Mouse (Mus musculus): ENCODE data around the gene Osbpl11. TPM values are rescaled to one million over a fixed set of nuclear protein-coding genes. Genes with fewer than 3 reads are reported as not detected.
"Not testable (repeated sequence)": the region's sequence is repeated elsewhere in the genome, so short reads cannot be mapped to it uniquely, and the experiment has no call there.

The Osbpl11 gene
- polyA plus RNA-seq, 1 experiment from 2014 or later: 21.5 TPM

DNA sequence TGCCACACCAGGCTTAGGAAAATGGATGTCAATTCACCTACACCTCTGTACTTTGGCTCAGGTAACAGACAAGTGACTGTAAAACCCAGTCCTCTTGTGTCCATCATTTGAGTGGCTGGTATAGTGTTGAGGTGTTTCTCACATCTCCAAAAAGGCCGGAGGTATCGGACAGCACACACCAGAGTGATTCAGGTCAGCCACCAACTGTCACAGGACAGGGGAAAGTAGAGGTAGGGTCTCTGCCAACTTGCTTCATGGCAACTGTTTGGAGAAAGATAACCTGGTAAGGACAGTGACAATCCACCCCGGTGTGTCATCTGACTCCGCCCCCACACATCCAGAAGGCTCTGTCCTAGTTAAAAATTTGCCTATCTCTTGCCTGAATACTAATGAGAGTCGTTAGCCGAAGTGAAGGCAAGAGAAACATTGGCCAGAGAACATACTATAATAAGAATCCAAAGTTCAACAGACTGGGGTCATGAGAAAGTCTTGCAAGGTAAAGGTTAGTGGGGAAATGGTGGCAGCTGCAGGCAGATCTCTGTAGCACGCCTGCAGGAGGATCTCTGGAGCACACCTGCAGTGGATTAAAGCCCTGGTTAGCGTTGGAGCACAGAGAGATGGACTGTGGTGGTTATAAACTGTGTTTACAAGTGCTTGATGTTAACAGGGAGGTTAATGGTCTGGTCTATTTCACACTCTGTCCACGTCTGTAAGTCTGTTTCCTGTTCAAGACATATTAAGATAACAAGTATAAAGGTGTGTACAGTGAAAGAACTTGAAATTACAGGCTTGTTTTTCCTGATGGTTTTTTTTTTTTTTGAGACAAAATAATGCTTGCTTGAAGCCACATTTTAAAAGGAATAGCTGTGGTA lies 13.9 kb upstream of the Osbpl11 start:
- H3K27ac ChIP-seq (replicated peaks; ENCODE audit: low read depth, low read length): no peak overlapping the region
- no peaks in the 10 kb centered on the region for H3K9me3 ChIP-seq (ENCODE audit: control insufficient read depth, low read length)
- no peak overlapping the region for H3K9ac ChIP-seq (replicated peaks; ENCODE audit: low read length)
- H3K27me3 ChIP-seq (ENCODE audit: control insufficient read depth, insufficient read depth, low read length): no peaks in the 10 kb centered on the region
- H3K4me2 ChIP-seq (ENCODE audit: low read length): no peak overlapping the region
- H3K4me1 ChIP-seq (ENCODE audit: control insufficient read depth, insufficient read depth, low read length): no peaks in the 10 kb centered on the region
- no peak overlapping the region for H3K4me3 ChIP-seq (replicated peaks; ENCODE audit: low read depth, low read length)
- ATAC-seq (ENCODE audit: low FRiP score, low TSS enrichment): no peak
- 83% methylated on average over 9 of the region's 9 CpGs for WGBS
- H3K36me3 ChIP-seq (ENCODE audit: control insufficient read depth, insufficient read depth, low read length): no peaks in the 10 kb centered on the region
- DNase-seq: no peak

- Histone ChIP-seq H3K4me2 (ENCODE audit: low read length) (no peak overlapping the region), H3K4me1 (ENCODE audit: control insufficient read depth, insufficient read depth, low read length) (no peaks in the 10 kb centered on the region), H3K9ac (replicated peaks; ENCODE audit: low read length) (no peak overlapping the region), H3K36me3 (ENCODE audit: control insufficient read depth, insufficient read depth, low read length) (no peaks in the 10 kb centered on the region), H3K27ac (replicated peaks; ENCODE audit: low read depth, low read length) (no peak overlapping the region), H3K9me3 (ENCODE audit: control insufficient read depth, low read length) (no peaks in the 10 kb centered on the region), H3K27me3 (ENCODE audit: control insufficient read depth, insufficient read depth, low read length) (no peaks in the 10 kb centered on the region), H3K4me3 (replicated peaks; ENCODE audit: low read depth, low read length) (no peak overlapping the region)
- DNase-seq (peak; percentile 71), ATAC-seq (ENCODE audit: low FRiP score, low TSS enrichment) (no peak)
- WGBS: 60% methylated on average over 6 of the region's 6 CpGs
These were observed 13.1 kb upstream of the Osbpl11 start for GRCm38 (mm10) chr16:33171800-33172199.

GRCm38 (mm10) chr16:33173151-33173550 lies 11.7 kb upstream of the Osbpl11 start:
- peak; percentile 32 for DNase-seq
- Histone ChIP-seq H3K4me2 (ENCODE audit: low read length) (no peak overlapping the region), H3K27ac (replicated peaks; ENCODE audit: low read depth, low read length) (no peak overlapping the region), H3K9me3 (ENCODE audit: control insufficient read depth, low read length) (no peaks in the 10 kb centered on the region), H3K4me3 (replicated peaks; ENCODE audit: low read depth, low read length) (no peak overlapping the region), H3K9ac (replicated peaks; ENCODE audit: low read length) (no peak overlapping the region), H3K36me3 (ENCODE audit: control insufficient read depth, insufficient read depth, low read length) (no peaks in the 10 kb centered on the region), H3K27me3 (ENCODE audit: control insufficient read depth, insufficient read depth, low read length) (no peaks in the 10 kb centered on the region), H3K4me1 (ENCODE audit: control insufficient read depth, insufficient read depth, low read length) (no peaks in the 10 kb centered on the region)
- no peak for ATAC-seq (ENCODE audit: low FRiP score, low TSS enrichment)
- 69% methylated on average over 5 of the region's 5 CpGs for WGBS

DNA sequence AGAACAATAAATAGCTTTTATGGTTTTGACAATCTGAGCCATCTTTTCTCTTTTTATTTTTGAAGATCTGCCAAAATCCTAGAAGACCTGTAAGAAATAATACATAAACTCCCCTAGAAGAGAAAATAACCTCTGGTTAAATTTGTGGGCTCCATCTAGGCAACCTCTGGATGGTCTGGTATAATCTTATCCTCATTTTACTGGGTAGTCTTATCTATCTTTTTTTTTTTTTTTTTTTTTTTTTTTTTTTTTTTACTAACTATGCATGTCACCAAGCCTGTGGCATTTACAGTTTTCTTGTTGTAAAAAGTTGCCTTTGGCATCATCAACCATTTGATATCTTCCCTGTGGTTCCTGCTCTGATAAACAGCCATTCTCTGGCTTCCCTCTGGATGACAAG lies 10.2 kb upstream of the Osbpl11 start:
- Histone ChIP-seq H3K36me3 (ENCODE audit: control insufficient read depth, insufficient read depth, low read length) (no peaks in the 10 kb centered on the region), H3K4me2 (ENCODE audit: low read length) (no peak overlapping the region), H3K4me1 (ENCODE audit: control insufficient read depth, insufficient read depth, low read length) (no peaks in the 10 kb centered on the region), H3K9ac (replicated peaks; ENCODE audit: low read length) (no peak overlapping the region), H3K4me3 (replicated peaks; ENCODE audit: low read depth, low read length) (no peak overlapping the region), H3K9me3 (ENCODE audit: control insufficient read depth, low read length) (no peaks in the 10 kb centered on the region), H3K27ac (replicated peaks; ENCODE audit: low read depth, low read length) (no peak overlapping the region), H3K27me3 (ENCODE audit: control insufficient read depth, insufficient read depth, low read length) (no peaks in the 10 kb centered on the region)
- ATAC-seq (ENCODE audit: low FRiP score, low TSS enrichment) (no peak), DNase-seq (no peak)

DNA sequence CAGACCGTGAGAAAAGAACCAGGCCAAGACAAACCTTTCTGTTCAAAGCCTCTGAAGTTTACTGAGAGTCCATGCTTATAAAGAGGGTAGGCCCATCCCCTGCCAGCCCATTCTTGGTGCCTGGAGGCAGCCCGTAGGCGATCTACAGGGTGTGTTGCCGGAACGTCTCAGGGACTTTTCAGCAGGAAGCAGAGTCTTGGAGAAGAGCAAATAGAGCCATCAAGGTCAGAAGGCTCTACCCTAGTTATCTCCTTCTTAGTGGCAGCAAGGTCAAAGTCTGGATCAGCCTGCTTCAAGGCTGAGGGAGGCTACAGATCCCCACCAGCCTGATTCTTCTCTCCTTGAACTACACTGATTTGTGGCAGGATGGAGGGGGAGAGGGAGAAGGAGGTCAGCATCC lies 8.0 kb upstream of the Osbpl11 start:
- not testable (repeated sequence) for H3K4me3 ChIP-seq (replicated peaks; ENCODE audit: low read depth, low read length); H3K9ac ChIP-seq (replicated peaks; ENCODE audit: low read length); DNase-seq; H3K4me2 ChIP-seq (ENCODE audit: low read length); H3K27ac ChIP-seq (replicated peaks; ENCODE audit: low read depth, low read length); H3K27me3 ChIP-seq (ENCODE audit: control insufficient read depth, insufficient read depth, low read length); H3K36me3 ChIP-seq (ENCODE audit: control insufficient read depth, insufficient read depth, low read length); ATAC-seq (ENCODE audit: low FRiP score, low TSS enrichment); H3K4me1 ChIP-seq (ENCODE audit: control insufficient read depth, insufficient read depth, low read length); H3K9me3 ChIP-seq (ENCODE audit: control insufficient read depth, low read length)
- 82% methylated on average over 5 of the region's 5 CpGs for WGBS

- WGBS: 95% methylated on average over 4 of the region's 4 CpGs
- H3K4me1 ChIP-seq (ENCODE audit: control insufficient read depth, insufficient read depth, low read length): no peaks in the 10 kb centered on the region
- no peak overlapping the region for H3K4me2 ChIP-seq (ENCODE audit: low read length)
- no peak overlapping the region for H3K4me3 ChIP-seq (replicated peaks; ENCODE audit: low read depth, low read length)
- DNase-seq: no peak
- no peaks in the 10 kb centered on the region for H3K9me3 ChIP-seq (ENCODE audit: control insufficient read depth, low read length)
- no peak overlapping the region for H3K27ac ChIP-seq (replicated peaks; ENCODE audit: low read depth, low read length)
- H3K9ac ChIP-seq (replicated peaks; ENCODE audit: low read length): no peak overlapping the region
- no peak for ATAC-seq (ENCODE audit: low FRiP score, low TSS enrichment)
- H3K36me3 ChIP-seq (ENCODE audit: control insufficient read depth, insufficient read depth, low read length): no peaks in the 10 kb centered on the region
- H3K27me3 ChIP-seq (ENCODE audit: control insufficient read depth, insufficient read depth, low read length): no peaks in the 10 kb centered on the region
These were observed 7.1 kb upstream of the Osbpl11 start for GRCm38 (mm10) chr16:33177722-33178121.

GRCm38 (mm10) chr16:33178278-33179074 lies 6.4 kb upstream of the Osbpl11 start:
- 68% methylated on average over 17 of the region's 17 CpGs for WGBS
- Histone ChIP-seq H3K4me2 (ENCODE audit: low read length) (no peak overlapping the region), H3K27ac (replicated peaks; ENCODE audit: low read depth, low read length) (no peak overlapping the region), H3K9me3 (ENCODE audit: control insufficient read depth, low read length) (no peaks in the 10 kb centered on the region), H3K27me3 (ENCODE audit: control insufficient read depth, insufficient read depth, low read length) (no peaks in the 10 kb centered on the region), H3K36me3 (ENCODE audit: control insufficient read depth, insufficient read depth, low read length) (no peaks in the 10 kb centered on the region), H3K4me1 (ENCODE audit: control insufficient read depth, insufficient read depth, low read length) (no peaks in the 10 kb centered on the region), H3K9ac (replicated peaks; ENCODE audit: low read length) (no peak overlapping the region), H3K4me3 (replicated peaks; ENCODE audit: low read depth, low read length) (no peak overlapping the region)
- ATAC-seq (ENCODE audit: low FRiP score, low TSS enrichment) (no peak), DNase-seq (peak; percentile 20)

GRCm38 (mm10) chr16:33179222-33179621 lies 5.6 kb upstream of the Osbpl11 start:
- H3K27me3 ChIP-seq (ENCODE audit: control insufficient read depth, insufficient read depth, low read length); DNase-seq; H3K4me3 ChIP-seq (replicated peaks; ENCODE audit: low read depth, low read length); H3K27ac ChIP-seq (replicated peaks; ENCODE audit: low read depth, low read length); H3K4me2 ChIP-seq (ENCODE audit: low read length); H3K9me3 ChIP-seq (ENCODE audit: control insufficient read depth, low read length); H3K36me3 ChIP-seq (ENCODE audit: control insufficient read depth, insufficient read depth, low read length); ATAC-seq (ENCODE audit: low FRiP score, low TSS enrichment); H3K4me1 ChIP-seq (ENCODE audit: control insufficient read depth, insufficient read depth, low read length); H3K9ac ChIP-seq (replicated peaks; ENCODE audit: low read length): not testable (repeated sequence)
- 93% methylated on average over 9 of the region's 10 CpGs for WGBS

Data from midbrain, embryonic 14.5 days (tissue).